Mouse (Mus musculus): ENCODE results near the gene Nacc2.
A peak's percentile ranks its signal among the peaks of the same experiment; 100 is the strongest.

Nacc2 gene

GRCm38 (mm10) chr2:26048816-26049215, 74.2 kb downstream of the Nacc2 start:
- no peak for DNase-seq

- no peak for DNase-seq
These were observed 78.8 kb downstream of the Nacc2 start for GRCm38 (mm10) chr2:26044216-26044615.

- DNase-seq: no peak
These were observed 80.4 kb downstream of the Nacc2 start for GRCm38 (mm10) chr2:26042603-26043002.

- peak; percentile 30 for DNase-seq
These were observed 81.7 kb downstream of the Nacc2 start for GRCm38 (mm10) chr2:26041163-26041810.

- DNase-seq: no peak
These were observed 83.1 kb downstream of the Nacc2 start for GRCm38 (mm10) chr2:26039951-26040350.

- no peak for DNase-seq
These were observed 85.6 kb downstream of the Nacc2 start for GRCm38 (mm10) chr2:26037386-26037785.

- no peak for DNase-seq
These were observed 88.5 kb downstream of the Nacc2 start for GRCm38 (mm10) chr2:26034344-26035050.

- DNase-seq: no peak
These were observed 92.7 kb downstream of the Nacc2 start for GRCm38 (mm10) chr2:26030288-26030687.

GRCm38 (mm10) chr2:26024138-26025075, 98.6 kb downstream of the Nacc2 start:
- DNase-seq: peak; percentile 48

GRCm38 (mm10) chr2:26022626-26023025, 100.4 kb downstream of the Nacc2 start:
- no peak for DNase-seq

GRCm38 (mm10) chr2:26022258-26022565, 100.8 kb downstream of the Nacc2 start:
- no peak for DNase-seq

- DNase-seq: peak; percentile 92
These were observed 101.3 kb downstream of the Nacc2 start, which contains the start of gene Ubac1 for GRCm38 (mm10) chr2:26021561-26022257. Gene Ubac1, minus strand, starts transcription at chr2:26021747.

GRCm38 (mm10) chr2:26020714-26021560, 102.1 kb downstream of the Nacc2 start:
- DNase-seq: no peak

GRCm38 (mm10) chr2:26019923-26020322, 103.1 kb downstream of the Nacc2 start:
- no peak for DNase-seq

GRCm38 (mm10) chr2:26017326-26017725, 105.7 kb downstream of the Nacc2 start:
- DNase-seq: no peak

- no peak for DNase-seq
These were observed 109.3 kb downstream of the Nacc2 start for GRCm38 (mm10) chr2:26013674-26014073.

GRCm38 (mm10) chr2:26011420-26011819, 111.6 kb downstream of the Nacc2 start:
- DNase-seq: no peak
